Mouse (Mus musculus): ENCODE measurements at regions not wholly inside any gene's neighbourhood (a gene's known extent, or its start where the extent isn't known, plus 50 kb on each side); places are given as distances from the start of the nearest gene placed in this dataset.

- Histone ChIP-seq H3K27ac (ENCODE audit: low read length) (no peak overlapping the region), H3K4me1 (ENCODE audit: insufficient read depth, low read depth, low read length) (no peaks in the 10 kb centered on the region), H3K9ac (replicated peaks; ENCODE audit: low read depth) (no peak overlapping the region), H3K9me3 (ENCODE audit: low read length) (no peaks in the 10 kb centered on the region), H3K27me3 (replicated peaks; ENCODE audit: insufficient read depth, low read length) (no peaks in the 10 kb centered on the region), H3K36me3 (ENCODE audit: insufficient read depth, low read length) (no peaks in the 10 kb centered on the region), H3K4me2 (replicated peaks; ENCODE audit: low read depth, low read length) (no peak overlapping the region), H3K4me3 (ENCODE audit: low read depth, low read length) (no peak overlapping the region)
- no peak for TF ChIP-seq EP300 (IDR thresholded peaks at IDR 0.05)
- no peak for TF ChIP-seq CTCF (IDR thresholded peaks at IDR 0.05)
- ATAC-seq (peak; percentile 48; the same call in 1 of the 2 replicates), DNase-seq (ENCODE audit: low spot score) (peak; percentile 70)
- 25% methylated on average over 6 of the region's 6 CpGs for WGBS
Measured at GRCm38 (mm10) chr4:54387460-54387859, 557.4 kb upstream of the Zfp462 start.

- ATAC-seq, result no peak
- Histone ChIP-seq H3K4me3 (ENCODE audit: low read depth, low read length) (no peak overlapping the region), H3K27me3 (replicated peaks; ENCODE audit: insufficient read depth, low read length) (no peaks in the 10 kb centered on the region), H3K36me3 (ENCODE audit: insufficient read depth, low read length) (no peaks in the 10 kb centered on the region), H3K9me3 (ENCODE audit: low read length) (no peaks in the 10 kb centered on the region), H3K4me1 (ENCODE audit: insufficient read depth, low read depth, low read length) (no peaks in the 10 kb centered on the region), H3K9ac (replicated peaks; ENCODE audit: low read depth) (no peak overlapping the region), H3K4me2 (replicated peaks; ENCODE audit: low read depth, low read length) (no peak overlapping the region), H3K27ac (ENCODE audit: low read length) (no peak overlapping the region)
- no peak for DNase-seq (ENCODE audit: low spot score)
- TF ChIP-seq EP300 (IDR thresholded peaks at IDR 0.05), result no peak
- no peak for TF ChIP-seq CTCF (IDR thresholded peaks at IDR 0.05)
- 41% methylated on average over 7 of the region's 7 CpGs for WGBS
Measured at GRCm38 (mm10) chr4:54391536-54392208, 553.2 kb upstream of the Zfp462 start.

- 56% methylated on average over 4 of the region's 4 CpGs for WGBS
- DNase-seq (ENCODE audit: low spot score) (no peak), ATAC-seq (no peak)
- Histone ChIP-seq H3K36me3 (ENCODE audit: insufficient read depth, low read length) (no peaks in the 10 kb centered on the region), H3K4me2 (replicated peaks; ENCODE audit: low read depth, low read length) (no peak overlapping the region), H3K9ac (replicated peaks; ENCODE audit: low read depth) (no peak overlapping the region), H3K4me3 (ENCODE audit: low read depth, low read length) (no peak overlapping the region), H3K27me3 (replicated peaks; ENCODE audit: insufficient read depth, low read length) (no peaks in the 10 kb centered on the region), H3K4me1 (ENCODE audit: insufficient read depth, low read depth, low read length) (no peaks in the 10 kb centered on the region), H3K27ac (ENCODE audit: low read length) (no peak overlapping the region), H3K9me3 (ENCODE audit: low read length) (no peaks in the 10 kb centered on the region)
- TF ChIP-seq EP300 (IDR thresholded peaks at IDR 0.05) (no peak), CTCF (IDR thresholded peaks at IDR 0.05) (no peak)
Measured at GRCm38 (mm10) chr4:54406151-54406550, 538.7 kb upstream of the Zfp462 start.

GRCm38 (mm10) chr4:54407930-54408329, 536.9 kb upstream of the Zfp462 start:
- Histone ChIP-seq H3K9ac (replicated peaks; ENCODE audit: low read depth) (no peak overlapping the region), H3K27me3 (replicated peaks; ENCODE audit: insufficient read depth, low read length) (no peaks in the 10 kb centered on the region), H3K4me2 (replicated peaks; ENCODE audit: low read depth, low read length) (no peak overlapping the region), H3K36me3 (ENCODE audit: insufficient read depth, low read length) (no peaks in the 10 kb centered on the region), H3K27ac (ENCODE audit: low read length) (no peak overlapping the region), H3K4me1 (ENCODE audit: insufficient read depth, low read depth, low read length) (no peaks in the 10 kb centered on the region), H3K4me3 (ENCODE audit: low read depth, low read length) (no peak overlapping the region), H3K9me3 (ENCODE audit: low read length) (no peaks in the 10 kb centered on the region)
- TF ChIP-seq CTCF (IDR thresholded peaks at IDR 0.05), result no peak
- DNase-seq (ENCODE audit: low spot score), result no peak
- no peak for ATAC-seq
- 47% methylated on average over 2 of the region's 2 CpGs for WGBS

GRCm38 (mm10) chr4:54430789-54431188, 514.1 kb upstream of the Zfp462 start:
- Histone ChIP-seq H3K4me3 (ENCODE audit: low read depth, low read length) (no peak overlapping the region), H3K27ac (ENCODE audit: low read length) (no peak overlapping the region), H3K9ac (replicated peaks; ENCODE audit: low read depth) (no peak overlapping the region), H3K4me2 (replicated peaks; ENCODE audit: low read depth, low read length) (no peak overlapping the region), H3K27me3 (replicated peaks; ENCODE audit: insufficient read depth, low read length) (no peaks in the 10 kb centered on the region), H3K4me1 (ENCODE audit: insufficient read depth, low read depth, low read length) (no peaks in the 10 kb centered on the region), H3K36me3 (ENCODE audit: insufficient read depth, low read length) (no peaks in the 10 kb centered on the region), H3K9me3 (ENCODE audit: low read length) (no peaks in the 10 kb centered on the region)
- no peak for TF ChIP-seq CTCF (IDR thresholded peaks at IDR 0.05)
- TF ChIP-seq EP300 (IDR thresholded peaks at IDR 0.05), result no peak
- no peak for DNase-seq (ENCODE audit: low spot score)
- ATAC-seq, result no peak
- WGBS, result 54% methylated on average over 3 of the region's 3 CpGs

- no peak for TF ChIP-seq CTCF (IDR thresholded peaks at IDR 0.05)
- no peak for TF ChIP-seq EP300 (IDR thresholded peaks at IDR 0.05)
- Histone ChIP-seq H3K4me1 (ENCODE audit: insufficient read depth, low read depth, low read length) (no peaks in the 10 kb centered on the region), H3K4me3 (ENCODE audit: low read depth, low read length) (no peak overlapping the region), H3K9me3 (ENCODE audit: low read length) (no peaks in the 10 kb centered on the region), H3K27me3 (replicated peaks; ENCODE audit: insufficient read depth, low read length) (no peaks in the 10 kb centered on the region), H3K9ac (replicated peaks; ENCODE audit: low read depth) (no peak overlapping the region), H3K36me3 (ENCODE audit: insufficient read depth, low read length) (no peaks in the 10 kb centered on the region), H3K27ac (ENCODE audit: low read length) (no peak overlapping the region), H3K4me2 (replicated peaks; ENCODE audit: low read depth, low read length) (no peak overlapping the region)
- no peak for DNase-seq (ENCODE audit: low spot score)
- 59% methylated on average over 2 of the region's 2 CpGs for WGBS
- no peak for ATAC-seq
Measured at GRCm38 (mm10) chr4:54460596-54460995, 484.3 kb upstream of the Zfp462 start.

- DNase-seq (ENCODE audit: low spot score), result no peak
- Histone ChIP-seq H3K27me3 (replicated peaks; ENCODE audit: insufficient read depth, low read length) (no peaks in the 10 kb centered on the region), H3K4me3 (ENCODE audit: low read depth, low read length) (no peak overlapping the region), H3K9me3 (ENCODE audit: low read length) (no peaks in the 10 kb centered on the region), H3K36me3 (ENCODE audit: insufficient read depth, low read length) (no peaks in the 10 kb centered on the region), H3K9ac (replicated peaks; ENCODE audit: low read depth) (no peak overlapping the region), H3K4me2 (replicated peaks; ENCODE audit: low read depth, low read length) (no peak overlapping the region), H3K4me1 (ENCODE audit: insufficient read depth, low read depth, low read length) (no peaks in the 10 kb centered on the region), H3K27ac (ENCODE audit: low read length) (no peak overlapping the region)
- 78% methylated on average over 2 of the region's 2 CpGs for WGBS
- no peak for ATAC-seq
- TF ChIP-seq CTCF (IDR thresholded peaks at IDR 0.05) (no peak), EP300 (IDR thresholded peaks at IDR 0.05) (no peak)
Measured at GRCm38 (mm10) chr4:54469176-54469575, 475.7 kb upstream of the Zfp462 start.
